Comparison of ENCODE assay signal across 25 mouse cellular contexts in genomic region chr4:137705379-137705778, GRCm38 (mm10). TPM values are rescaled to one million over a fixed set of nuclear protein-coding genes. Genes with fewer than 3 reads are reported as not detected.
DNase-seq lines count a peak whose midpoint lies in the region; ATAC-seq lines count a peak whose summit lies in the region.
"Had no signal": no experiment of that assay in that cellular context is flagged by ENCODE, and none has a peak within 500 bp of the region (broad histone marks: within the 10 kb centered on the region; RNA-seq: fewer than 3 reads in every experiment).

No protein-coding gene starts in this region.

- H3K27ac ChIP-seq in hindbrain, embryonic 10.5 days = peak overlapping the region; percentile 53
- no peak overlapping the region for H3K27ac ChIP-seq in hindbrain, embryonic 16.5 days (ENCODE audit: low read depth, low read length)
- H3K27ac ChIP-seq in stomach, embryonic 16.5 days (ENCODE audit: low read length) = peak overlapping the region; percentile 90
- H3K27ac ChIP-seq: embryonic facial prominence, embryonic 13.5 days; hindbrain, embryonic 12.5 days; limb, embryonic 12.5 days; lung, embryonic 15.5 days; neural tube, embryonic 12.5 days had no signal

- H3K9ac ChIP-seq in hindbrain, embryonic 16.5 days (ENCODE audit: low read depth, low read length) = no peak overlapping the region
- H3K9ac ChIP-seq in stomach, embryonic 16.5 days (ENCODE audit: low read length) = peak overlapping the region; percentile 33
- H3K9ac ChIP-seq: embryonic facial prominence, embryonic 13.5 days; forebrain, postnatal 0 days; hindbrain, embryonic 12.5 days; limb, embryonic 12.5 days; lung, embryonic 15.5 days; neural tube, embryonic 12.5 days had no signal

- DNase-seq in hindbrain, embryonic 10.5 days (ENCODE audit: low spot score) = no peak
- DNase-seq in 3T3-L1 (ENCODE audit: low read depth, low spot score) = peak; percentile 31
- peak; percentile 71 for DNase-seq in brain, adult 2 months (ENCODE audit: low read depth, low spot score)
- no peak for DNase-seq in adrenal gland, adult 2 months
- no peak for DNase-seq in left cerebral cortex, postnatal 14 days (ENCODE audit: low spot score in 2 of 2)
- DNase-seq: adrenal gland, adult 8-10 months; B cell, adult 2 months; cerebellum, adult 9-10 months; forebrain, postnatal 0 days; gastrocnemius, postnatal 14 days; kidney, adult 18-20 months; kidney, postnatal 36 days; layer of hippocampus, adult 9-11 months; thymus, adult 2 months; thymus, postnatal 36 days had no signal

- intact Hi-C loops in left cerebral cortex, postnatal 14 days (cut with DNase I) = no loop called here

- peaks cover 39% of the 10 kb centered on the region for H3K27me3 ChIP-seq in hindbrain, embryonic 10.5 days (ENCODE audit: insufficient read depth, poor library complexity, severe bottlenecking)
- H3K27me3 ChIP-seq in hindbrain, embryonic 16.5 days (replicated peaks; ENCODE audit: control insufficient read depth, insufficient read depth, low read length) = no peaks in the 10 kb centered on the region
- no peaks in the 10 kb centered on the region; the same call in 1 of the 2 replicates for H3K27me3 ChIP-seq in stomach, embryonic 16.5 days (ENCODE audit: control insufficient read depth, insufficient read depth, low read length)
- H3K27me3 ChIP-seq: embryonic facial prominence, embryonic 13.5 days had no signal

- WGBS in hindbrain, embryonic 10.5 days = 88% methylated on average over 5 of the region's 5 CpGs
- WGBS in hindbrain, embryonic 16.5 days = 66% methylated on average over 5 of the region's 5 CpGs
- 47% methylated on average over 5 of the region's 5 CpGs for whole genome bisulfite sequencing in stomach, embryonic 16.5 days

- H3K9me3 ChIP-seq in hindbrain, embryonic 10.5 days = no peaks in the 10 kb centered on the region
- H3K9me3 ChIP-seq in hindbrain, embryonic 16.5 days (ENCODE audit: control insufficient read depth, low read length) = no peaks in the 10 kb centered on the region
- H3K9me3 ChIP-seq in stomach, embryonic 16.5 days (replicated peaks; ENCODE audit: control insufficient read depth, low read length) = no peaks in the 10 kb centered on the region
- H3K9me3 ChIP-seq: embryonic facial prominence, embryonic 13.5 days; hindbrain, embryonic 12.5 days; limb, embryonic 12.5 days; lung, embryonic 15.5 days; neural tube, embryonic 12.5 days had no signal

- ATAC-seq in hindbrain, embryonic 16.5 days = no peak
- ATAC-seq in stomach, embryonic 16.5 days (ENCODE audit: insufficient read depth, low FRiP score) = no peak
- ATAC-seq: activated CD4-positive, CD25-positive, alpha-beta regulatory T cell, adult 4 months had no signal

- no peak overlapping the region for H3K4me2 ChIP-seq in hindbrain, embryonic 16.5 days (ENCODE audit: low read length)
- H3K4me2 ChIP-seq in stomach, embryonic 16.5 days (ENCODE audit: low read depth, low read length) = no peak overlapping the region
- H3K4me2 ChIP-seq: embryonic facial prominence, embryonic 13.5 days; hindbrain, embryonic 12.5 days; limb, embryonic 12.5 days; midbrain, embryonic 11.5 days; neural tube, embryonic 12.5 days had no signal

- H3K4me1 ChIP-seq in hindbrain, embryonic 10.5 days (replicated peaks) = peaks cover 50% of the 10 kb centered on the region
- H3K4me1 ChIP-seq in hindbrain, embryonic 16.5 days (ENCODE audit: control insufficient read depth, insufficient read depth, low read depth, low read length) = peaks cover 27% of the 10 kb centered on the region
- H3K4me1 ChIP-seq in stomach, embryonic 16.5 days (ENCODE audit: control insufficient read depth, insufficient read depth, low read length) = peaks cover 34% of the 10 kb centered on the region

- H3K36me3 ChIP-seq in hindbrain, embryonic 10.5 days = no peaks in the 10 kb centered on the region
- H3K36me3 ChIP-seq in hindbrain, embryonic 16.5 days (ENCODE audit: control insufficient read depth, insufficient read depth, low read length) = no peaks in the 10 kb centered on the region
- H3K36me3 ChIP-seq in stomach, embryonic 16.5 days (ENCODE audit: control insufficient read depth, insufficient read depth, low read length) = no peaks in the 10 kb centered on the region
- H3K36me3 ChIP-seq: embryonic facial prominence, embryonic 13.5 days; hindbrain, embryonic 12.5 days; limb, embryonic 12.5 days; lung, embryonic 15.5 days; neural tube, embryonic 12.5 days had no signal

- no peak overlapping the region for H3K4me3 ChIP-seq in hindbrain, embryonic 10.5 days
- H3K4me3 ChIP-seq in hindbrain, embryonic 16.5 days (ENCODE audit: low read length) = no peak overlapping the region
- H3K4me3 ChIP-seq in stomach, embryonic 16.5 days (replicated peaks; ENCODE audit: low read length) = no peak overlapping the region
- H3K4me3 ChIP-seq: embryonic facial prominence, embryonic 13.5 days; hindbrain, embryonic 12.5 days; limb, embryonic 12.5 days; lung, embryonic 15.5 days; myocyte; neural tube, embryonic 12.5 days had no signal

RNA-seq across cellular contexts. Expression of gene Rap1gap, which starts 40.9 kb away (rescaled TPM):
- 6.3 and 13.4 TPM in 2 replicates for polyA plus RNA-seq in hindbrain, embryonic 10.5 days (2016; fragmentation: Nextera tagmentation; extraction: Ambion mirVana)
- polyA plus RNA-seq in hindbrain, embryonic 16.5 days (2015; fragmentation: Nextera tagmentation; extraction: Ambion mirVana) = 119 and 120 TPM in 2 replicates
- 58.1 and 64.6 TPM in 2 replicates for polyA plus RNA-seq in stomach, embryonic 16.5 days (2015; fragmentation: Nextera tagmentation; extraction: Ambion mirVana)
- total RNA-seq in adrenal gland, adult 2 months (2021) = 100 to 1,000 TPM; 119 to 172 TPM
- polyA plus RNA-seq in adrenal gland, adult 2 months (2012; rRNA removed) = 489 and 541 TPM in 2 replicates
- total RNA-seq in left cerebral cortex, postnatal 14 days (2021) = 100 to 1,000 TPM; 268 to 296 TPM

Comparison
In these comparisons a context has a peak if more than half of its experiments do, and no peak if none do; other contexts are left out.
1. DNase-seq: peak in 3T3-L1 (single experiment) and brain, adult 2 months (single experiment); none in hindbrain, embryonic 10.5 days (single experiment), adrenal gland, adult 2 months (single experiment) and left cerebral cortex, postnatal 14 days (0 of 2).